Mouse (Mus musculus) neural tube, embryonic 14.5 days (tissue): Measurements from ENCODE around the gene Fbxl17. TPM values are rescaled to one million over a fixed set of nuclear protein-coding genes. Genes with fewer than 3 reads are reported as not detected.

Experiments used
- ATAC-seq: fragments of 200-750 bp; cut with Nextera tagmentation; 2 replicates; pipeline ENCODE4 v1.8.0; 2017; ENCODE audit warnings: low read depth, mild to moderate bottlenecking, moderate TSS enrichment, moderate library complexity
- H3K27ac ChIP-seq: fragments of 300-500 bp; sonication (generic); 2 replicates; pipeline ENCODE4 v1.5.1; 2014; ENCODE audit warnings: low read depth, mild to moderate bottlenecking, control low read depth, low read length, moderate library complexity, mixed read lengths
- H3K27me3 ChIP-seq: fragments of 300-500 bp; sonication (generic); 2 replicates; pipeline ENCODE4 v1.6.1; 2014; ENCODE audit warnings: low read length; ENCODE audit not compliant: control insufficient read depth, insufficient read depth
- H3K36me3 ChIP-seq: fragments of 300-500 bp; sonication (generic); 2 replicates; pipeline ENCODE4 v1.6.1; 2014; ENCODE audit warnings: low read length, mixed read lengths; ENCODE audit not compliant: control insufficient read depth, insufficient read depth
- H3K4me1 ChIP-seq: fragments of 300-500 bp; sonication (generic); 2 replicates; pipeline ENCODE4 v1.6.1; 2014; ENCODE audit warnings: low read length; ENCODE audit not compliant: control insufficient read depth, insufficient read depth
- H3K4me2 ChIP-seq: fragments of 300-500 bp; sonication (generic); 2 replicates; pipeline ENCODE4 v1.6.1; 2014; ENCODE audit warnings: mild to moderate bottlenecking, low read depth, low read length, control low read depth
- H3K4me3 ChIP-seq: fragments of 300-500 bp; sonication (generic); 2 replicates; pipeline ENCODE4 v1.5.1; 2014; ENCODE audit warnings: low read depth, low read length, control low read depth, mixed read lengths
- H3K9ac ChIP-seq: fragments of 300-500 bp; sonication (generic); replicated peaks from 2 replicates; pipeline ENCODE4 v1.6.1; 2014; ENCODE audit warnings: low read depth, mild to moderate bottlenecking, control low read depth, low read length, mixed read lengths
- H3K9me3 ChIP-seq: fragments of 300-500 bp; sonication (generic); 2 replicates; pipeline ENCODE4 v1.6.1; 2016; ENCODE audit warnings: low read length; ENCODE audit not compliant: control insufficient read depth
- WGBS: fragments of 180-500 bp; shearing (Covaris S2); extraction: QIAGEN DNeasy Blood & Tissue Kit; methylation state at CpG from one replicate; pipeline ENCODE4 v1.1.7; 2014; 5-methylcytosine and 5-hydroxymethylcytosine counted together
- polyA plus RNA-seq: library from polyadenylated mRNA; unstranded; fragments of >200 nt; fragmentation: Nextera tagmentation; extraction: Ambion mirVana; gene quantifications from 2 replicates; pipeline ENCODE4 v1.2.1, GENCODE M21; 2014

Gene Fbxl17
- polyA plus RNA-seq, 1 experiment from 2014 or later, result 17.4 TPM

DNA sequence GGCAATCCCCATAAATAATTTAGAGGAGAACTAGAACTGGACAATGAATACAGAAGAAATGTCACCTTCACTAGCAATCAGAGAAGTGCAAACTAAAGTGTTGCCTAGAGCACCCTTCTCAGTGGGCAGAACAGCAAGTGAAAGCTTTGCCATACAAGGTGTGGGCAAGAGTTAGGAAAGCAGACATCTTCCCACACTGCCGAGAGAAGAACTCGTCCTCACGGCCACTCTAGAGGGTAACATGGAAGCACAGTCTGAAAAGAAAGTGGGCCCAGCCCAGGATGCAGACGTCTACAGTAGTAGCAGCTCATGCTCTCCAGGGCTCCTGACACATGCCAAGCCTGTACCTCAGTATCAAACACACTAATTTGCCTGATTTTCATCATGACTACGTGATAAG is 387.0 kb downstream of the Fbxl17 start:
- no peak overlapping the region for H3K27ac ChIP-seq
- 87% methylated on average over 5 of the region's 5 CpGs for WGBS
- no peak overlapping the region for H3K4me3 ChIP-seq

DNA sequence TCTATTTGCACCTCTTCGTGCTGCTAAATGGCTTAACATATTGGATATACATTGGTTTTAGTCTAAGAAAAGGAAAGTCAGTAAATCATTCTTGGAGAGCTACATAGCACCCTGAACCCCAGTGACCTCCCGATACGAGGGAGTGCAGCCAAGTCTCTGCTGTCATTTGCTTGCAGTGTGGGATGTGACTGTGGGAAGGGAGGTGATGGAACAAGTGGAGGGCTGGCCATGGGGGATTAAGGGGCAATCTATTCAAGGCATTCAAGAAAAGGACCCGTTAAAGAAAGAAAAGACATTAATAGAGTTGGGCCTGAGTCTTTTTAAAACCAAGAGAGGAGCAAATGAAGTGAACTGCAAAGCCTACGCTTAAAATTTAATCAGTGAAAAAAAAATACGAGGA is 388.8 kb downstream of the Fbxl17 start:
- Histone ChIP-seq H3K4me1 (peaks cover 9% of the 10 kb centered on the region; the same call in 1 of the 2 replicates), H3K4me3 (no peak overlapping the region), H3K27ac (no peak overlapping the region), H3K4me2 (no peak overlapping the region), H3K27me3 (no peaks in the 10 kb centered on the region), H3K36me3 (no peaks in the 10 kb centered on the region), H3K9me3 (no peaks in the 10 kb centered on the region), H3K9ac (no peak overlapping the region)
- WGBS, result 24% methylated on average over 6 of the region's 6 CpGs
- no peak for ATAC-seq

More for the DNA sequence above, 387.0 kb downstream of the Fbxl17 start:
- H3K4me2 ChIP-seq, result no peak overlapping the region
- H3K9me3 ChIP-seq, result no peaks in the 10 kb centered on the region
- no peaks in the 10 kb centered on the region for H3K27me3 ChIP-seq
- no peaks in the 10 kb centered on the region for H3K36me3 ChIP-seq
- no peak for ATAC-seq
- H3K9ac ChIP-seq, result no peak overlapping the region
- H3K4me1 ChIP-seq, result peaks cover 5% of the 10 kb centered on the region; the same call in 1 of the 2 replicates

DNA sequence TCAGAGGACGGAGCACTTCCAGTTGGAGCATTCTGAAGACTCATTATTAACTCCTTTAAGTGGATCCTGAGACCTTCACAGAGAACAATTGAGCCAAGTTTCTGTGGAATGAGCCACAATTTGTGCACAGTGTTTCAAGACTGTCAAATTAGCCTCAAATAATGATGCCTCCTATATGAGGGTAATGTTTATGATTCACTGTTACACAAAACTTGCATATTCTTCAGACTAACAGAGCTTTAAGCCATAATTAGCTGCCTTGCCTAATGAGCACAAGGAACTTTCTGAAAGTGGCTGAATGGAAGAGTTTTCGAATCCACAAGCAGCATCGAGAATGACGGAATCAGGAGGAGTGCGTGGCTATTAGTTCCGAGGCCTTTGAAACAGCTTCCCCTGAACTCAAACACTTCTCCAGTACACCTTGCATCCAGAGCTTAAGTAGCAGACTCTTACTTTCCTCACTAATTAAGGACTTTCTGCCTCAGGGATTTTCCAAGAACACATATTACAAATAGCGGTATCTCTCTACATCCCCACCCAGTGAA is 389.5 kb downstream of the Fbxl17 start:
- no peak for ATAC-seq
- no peak overlapping the region for H3K4me2 ChIP-seq
- peaks cover 9% of the 10 kb centered on the region; the same call in 1 of the 2 replicates for H3K4me1 ChIP-seq
- no peaks in the 10 kb centered on the region for H3K27me3 ChIP-seq
- 63% methylated on average over 7 of the region's 7 CpGs for WGBS
- no peak overlapping the region for H3K4me3 ChIP-seq
- H3K9ac ChIP-seq, result no peak overlapping the region
- H3K27ac ChIP-seq, result no peak overlapping the region
- no peaks in the 10 kb centered on the region for H3K9me3 ChIP-seq
- no peaks in the 10 kb centered on the region for H3K36me3 ChIP-seq

DNA sequence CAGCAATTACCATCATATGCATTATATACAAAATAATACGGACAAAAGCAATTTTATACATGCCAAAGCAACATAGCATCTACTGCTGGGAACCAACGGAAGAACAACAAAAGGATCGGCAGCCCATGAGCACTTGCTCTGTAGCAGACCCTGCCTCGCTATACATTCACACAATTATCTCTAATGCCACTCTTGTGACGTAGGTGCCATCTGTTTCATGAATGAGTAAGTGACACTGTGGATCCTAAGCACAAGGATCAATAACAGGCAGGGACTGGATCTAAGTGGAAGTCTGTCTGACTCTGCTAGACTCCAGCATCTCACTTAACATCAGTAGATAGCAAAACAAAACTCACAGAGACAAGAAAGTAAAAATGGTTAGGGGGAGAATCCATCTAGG is 391.8 kb downstream of the Fbxl17 start:
- Histone ChIP-seq H3K27ac (no peak overlapping the region), H3K4me3 (no peak overlapping the region), H3K9me3 (no peaks in the 10 kb centered on the region), H3K4me2 (no peak overlapping the region), H3K9ac (no peak overlapping the region), H3K27me3 (no peaks in the 10 kb centered on the region), H3K4me1 (peaks cover 9% of the 10 kb centered on the region; the same call in 1 of the 2 replicates), H3K36me3 (no peaks in the 10 kb centered on the region)
- peak; percentile 21; the same call in 1 of the 2 replicates for ATAC-seq
- 38% methylated on average over 5 of the region's 5 CpGs for WGBS

DNA sequence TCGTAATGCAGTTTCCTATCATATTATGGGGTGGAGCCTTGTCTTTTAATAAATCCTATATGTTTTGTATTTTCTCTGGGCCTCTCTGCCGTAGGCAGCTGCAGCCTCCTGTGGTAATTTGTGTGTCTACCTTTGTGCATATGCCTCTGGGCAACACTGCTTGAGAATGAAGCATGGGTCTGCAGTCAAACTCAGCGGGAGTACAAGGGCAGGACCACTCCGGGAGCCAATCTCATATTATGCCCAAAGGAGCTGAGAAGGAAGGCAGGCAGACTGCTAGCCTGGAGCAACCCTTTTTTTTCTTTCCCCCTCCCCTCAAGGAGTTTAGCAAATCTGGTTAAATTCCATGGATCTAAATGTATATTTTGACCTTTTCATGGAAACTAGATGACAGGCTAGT is 392.3 kb downstream of the Fbxl17 start:
- Histone ChIP-seq H3K9me3 (no peaks in the 10 kb centered on the region), H3K4me2 (no peak overlapping the region), H3K27me3 (no peaks in the 10 kb centered on the region), H3K27ac (peak overlapping the region; percentile 16; the same call in 1 of the 2 replicates), H3K36me3 (no peaks in the 10 kb centered on the region), H3K4me1 (peaks cover 9% of the 10 kb centered on the region; the same call in 1 of the 2 replicates), H3K4me3 (no peak overlapping the region), H3K9ac (no peak overlapping the region)
- ATAC-seq, result no peak
- 37% methylated on average over 4 of the region's 4 CpGs for WGBS

DNA sequence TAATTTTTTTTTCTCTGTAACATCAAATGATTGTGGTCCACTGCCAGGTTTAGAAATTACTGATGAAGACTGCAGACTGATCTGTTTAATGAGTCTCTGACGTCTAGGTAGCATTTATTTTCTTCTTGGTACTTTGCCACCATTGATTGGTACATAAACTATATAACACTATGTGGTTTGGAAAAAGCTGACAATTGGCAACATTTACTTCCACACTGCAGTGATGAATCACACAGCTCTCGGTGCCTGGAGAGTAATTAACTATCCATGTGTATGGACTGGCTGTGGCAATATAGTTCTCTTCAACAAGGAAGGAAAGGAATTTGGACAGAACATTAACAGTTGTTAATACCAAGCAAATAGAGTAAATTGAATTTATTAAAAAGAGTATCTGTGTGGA is 404.3 kb downstream of the Fbxl17 start:
- Histone ChIP-seq H3K4me2 (no peak overlapping the region), H3K27me3 (no peaks in the 10 kb centered on the region), H3K4me1 (peaks cover 3% of the 10 kb centered on the region; the same call in 1 of the 2 replicates), H3K27ac (no peak overlapping the region), H3K36me3 (no peaks in the 10 kb centered on the region), H3K9ac (no peak overlapping the region), H3K4me3 (no peak overlapping the region), H3K9me3 (no peaks in the 10 kb centered on the region)
- peak; percentile 81 for ATAC-seq
- 15% methylated on average over 2 of the region's 2 CpGs for WGBS

DNA sequence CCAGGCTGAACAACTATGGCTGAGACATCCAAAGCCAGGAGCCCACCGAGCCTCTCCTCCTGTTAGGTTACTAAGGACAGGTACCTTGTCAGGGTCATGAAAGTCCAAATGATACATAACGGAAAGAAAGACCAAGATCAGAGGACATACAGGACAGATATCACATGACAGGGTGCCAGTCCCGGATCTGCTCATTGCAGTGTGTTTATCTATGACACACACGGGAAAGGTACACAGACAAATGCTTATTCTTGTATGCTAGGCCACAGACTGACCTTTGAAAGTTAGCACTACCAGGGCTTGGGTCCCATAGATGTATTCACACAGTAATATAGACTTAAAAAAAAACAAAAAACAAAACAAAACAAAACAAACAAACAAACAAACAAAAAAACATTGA is 404.8 kb downstream of the Fbxl17 start:
- ATAC-seq, result no peak
- Histone ChIP-seq H3K9ac (no peak overlapping the region), H3K27me3 (no peaks in the 10 kb centered on the region), H3K27ac (no peak overlapping the region), H3K9me3 (no peaks in the 10 kb centered on the region), H3K4me3 (no peak overlapping the region), H3K4me2 (no peak overlapping the region), H3K4me1 (peaks cover 3% of the 10 kb centered on the region; the same call in 1 of the 2 replicates), H3K36me3 (no peaks in the 10 kb centered on the region)
- WGBS, result 81% methylated on average over 4 of the region's 4 CpGs

DNA sequence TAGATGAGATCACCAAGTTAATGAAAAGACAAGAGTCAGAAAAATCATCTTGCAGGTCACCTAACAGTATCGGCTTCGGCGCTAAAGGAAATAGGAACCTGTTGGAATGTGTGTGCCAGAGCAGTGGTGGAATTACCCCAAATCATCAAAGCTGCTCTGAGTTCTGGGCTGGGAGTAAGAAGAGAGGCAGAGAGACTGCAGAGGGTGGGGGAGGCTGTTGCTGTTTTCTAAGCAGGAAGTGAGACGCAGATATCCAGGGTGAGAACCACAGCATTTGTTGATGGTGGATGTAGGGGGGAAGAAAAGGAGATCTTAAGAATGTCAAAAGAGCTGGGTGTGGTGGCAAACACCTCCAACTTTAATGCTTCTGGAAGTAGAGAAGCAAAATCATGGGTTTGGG is 406.6 kb downstream of the Fbxl17 start:
- Histone ChIP-seq H3K4me1 (peaks cover 3% of the 10 kb centered on the region; the same call in 1 of the 2 replicates), H3K27ac (no peak overlapping the region), H3K27me3 (no peaks in the 10 kb centered on the region), H3K4me3 (no peak overlapping the region), H3K9me3 (no peaks in the 10 kb centered on the region), H3K9ac (no peak overlapping the region), H3K36me3 (no peaks in the 10 kb centered on the region), H3K4me2 (no peak overlapping the region)
- 85% methylated on average over 4 of the region's 4 CpGs for WGBS
- ATAC-seq, result no peak

DNA sequence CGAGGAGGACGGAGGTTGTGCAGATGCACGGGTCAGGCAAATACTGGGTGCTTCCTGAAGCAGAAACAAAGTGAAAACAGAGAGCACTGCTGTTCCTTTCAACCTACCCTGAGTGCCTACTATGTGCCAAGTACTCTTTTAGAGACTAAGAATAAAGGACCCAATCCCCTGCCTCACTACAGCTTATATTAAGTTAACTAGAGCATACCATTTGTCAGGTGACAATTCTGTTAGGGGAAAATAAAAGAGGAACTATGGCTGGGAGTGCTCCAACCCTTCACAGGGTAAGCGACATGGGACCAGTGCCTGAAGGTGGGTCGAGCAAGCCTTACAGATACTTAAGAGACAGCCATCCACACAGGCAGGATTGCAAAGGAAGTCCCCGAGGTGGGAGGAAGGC is 407.0 kb downstream of the Fbxl17 start:
- WGBS, result 86% methylated on average over 6 of the region's 6 CpGs
- ATAC-seq, result no peak

More for the DNA sequence above, 407.0 kb downstream of the Fbxl17 start:
- Histone ChIP-seq H3K4me3 (no peak overlapping the region), H3K4me1 (peaks cover 3% of the 10 kb centered on the region; the same call in 1 of the 2 replicates), H3K36me3 (no peaks in the 10 kb centered on the region), H3K9ac (no peak overlapping the region), H3K27me3 (no peaks in the 10 kb centered on the region), H3K4me2 (no peak overlapping the region), H3K9me3 (no peaks in the 10 kb centered on the region), H3K27ac (no peak overlapping the region)
